Mouse (Mus musculus) CH12.LX (cell line): Measurements from ENCODE around the gene Tmem205. TPM values are rescaled to one million over a fixed set of nuclear protein-coding genes. Genes with fewer than 3 reads are reported as not detected.
A peak's percentile ranks its signal among the peaks of the same experiment; 100 is the strongest.

Experiments
- DNase-seq: peaks from one replicate; pipeline ENCODE4 v3.0.0-alpha.2; 2013; ENCODE audit errors: extremely low read depth
- H3K27ac ChIP-seq: 2 replicates; pipeline ENCODE4 v1.5.1; 2012; ENCODE audit warnings: low read depth, mild to moderate bottlenecking, control low read depth, moderate library complexity; ENCODE audit not compliant: insufficient read depth
- H3K27me3 ChIP-seq: replicated peaks from 2 replicates; pipeline ENCODE3; 2012; ENCODE audit warnings: inconsistent platforms
- H3K36me3 ChIP-seq, 2 experiments: replicated peaks in 1 of 2; 2 replicates each; pipeline versions ENCODE3 to v1.6.1; 2012; ENCODE audit warnings: inconsistent platforms in 1 of 2, low read length in 1 of 2, mild to moderate bottlenecking in 1 of 2, mixed read lengths in 1 of 2, moderate library complexity in 1 of 2; ENCODE audit not compliant: control insufficient read depth in 1 of 2, insufficient read depth in 1 of 2
- H3K4me1 ChIP-seq, 2 experiments: 2 replicates each; pipeline ENCODE4 v1.6.1; 2012; ENCODE audit warnings: inconsistent platforms in 1 of 2, moderate library complexity in 1 of 2; ENCODE audit not compliant: insufficient read depth in 2 of 2, control insufficient read depth in 1 of 2
- H3K4me2 ChIP-seq: 2 replicates; pipeline ENCODE4 v1.6.1; 2012; ENCODE audit warnings: low read depth, mild to moderate bottlenecking, control low read depth; ENCODE audit not compliant: poor library complexity, insufficient read depth, severe bottlenecking
- H3K4me3 ChIP-seq, 3 experiments: fragments of 150-350 bp in 1 of 3; sonication (generic) in 1 of 3; replicated peaks in 1 of 3; 2 replicates each; pipeline versions ENCODE3 to v1.5.1; 2011 to 2012; ENCODE audit warnings: low read depth in 2 of 3, low read length in 2 of 3, mild to moderate bottlenecking in 2 of 3, moderate library complexity in 2 of 3, control low read depth in 1 of 3, improper control_type of control experiment in 1 of 3, inconsistent platforms in 1 of 3, mixed read lengths in 1 of 3; ENCODE audit not compliant: poor library complexity in 1 of 3
- H3K79me2 ChIP-seq: replicated peaks from 2 replicates; pipeline ENCODE4 v1.6.1; 2012; ENCODE audit warnings: mild to moderate bottlenecking, moderate library complexity; ENCODE audit not compliant: control insufficient read depth, poor library complexity, insufficient read depth, severe bottlenecking; ENCODE audit errors: extremely low read depth
- H3K9ac ChIP-seq: 2 replicates; pipeline ENCODE4 v1.6.1; 2012; ENCODE audit warnings: low read depth, mild to moderate bottlenecking, control low read depth, moderate library complexity; ENCODE audit not compliant: insufficient read depth
- H3K9me3 ChIP-seq: replicated peaks from 2 replicates; pipeline ENCODE3; 2012; ENCODE audit warnings: low read length, inconsistent platforms, mixed read lengths
- CHD2 ChIP-seq: IDR thresholded peaks from 2 replicates; pipeline ENCODE4 v1.6.1; 2011; ENCODE audit warnings: low read length, improper control_type of control experiment
- CTCF ChIP-seq, 2 experiments: IDR thresholded peaks in 1 of 2; conservative IDR thresholded peaks in 1 of 2; 2 replicates each; pipeline ENCODE4 v1.5.1; 2011 to 2012; ENCODE audit warnings: low read depth in 2 of 2, low read length in 2 of 2, improper control_type of control experiment in 1 of 2, inconsistent platforms in 1 of 2, mild to moderate bottlenecking in 1 of 2, moderate library complexity in 1 of 2
- ELF1 ChIP-seq: IDR thresholded peaks from 2 replicates; pipeline ENCODE4 v1.6.1; 2014; ENCODE audit warnings: low read depth, mild to moderate bottlenecking, inconsistent platforms, low read length, improper control_type of control experiment
- EP300 ChIP-seq: IDR thresholded peaks from 2 replicates; pipeline ENCODE4 v1.6.1; 2011; ENCODE audit warnings: low read length, improper control_type of control experiment
- ETS1 ChIP-seq: conservative IDR thresholded peaks from 2 replicates; pipeline ENCODE4 v1.6.1; 2012; ENCODE audit warnings: low read depth, mild to moderate bottlenecking, inconsistent platforms, low read length, improper control_type of control experiment, moderate library complexity
- IRF4 ChIP-seq: IDR thresholded peaks from 2 replicates; pipeline ENCODE4 v1.6.1; 2014; ENCODE audit warnings: low read depth, mild to moderate bottlenecking, inconsistent platforms, low read length, improper control_type of control experiment
- KAT2A ChIP-seq: IDR thresholded peaks from 2 replicates; pipeline ENCODE4 v1.6.1; 2012; ENCODE audit warnings: low read length, improper control_type of control experiment, inconsistent platforms; ENCODE audit not compliant: insufficient replicate concordance
- MAFK ChIP-seq: IDR thresholded peaks from 2 replicates; pipeline ENCODE4 v1.6.1; 2011; ENCODE audit warnings: low read length, improper control_type of control experiment; ENCODE audit not compliant: insufficient replicate concordance
- MAX ChIP-seq: IDR thresholded peaks from 2 replicates; pipeline ENCODE4 v1.6.1; 2011; ENCODE audit warnings: low read length, improper control_type of control experiment
- MAZ ChIP-seq: IDR thresholded peaks from 2 replicates; pipeline ENCODE4 v1.6.1; 2012; ENCODE audit warnings: low read depth, mild to moderate bottlenecking, inconsistent platforms, low read length, improper control_type of control experiment, moderate library complexity
- MXI1 ChIP-seq: IDR thresholded peaks from 2 replicates; pipeline ENCODE4 v1.6.1; 2011; ENCODE audit warnings: mild to moderate bottlenecking, low read depth, low read length, improper control_type of control experiment
- MYC ChIP-seq: IDR thresholded peaks from 2 replicates; pipeline ENCODE4 v1.6.1; 2011; ENCODE audit warnings: low read depth, mild to moderate bottlenecking, improper control_type of control experiment, low read length
- NELFE ChIP-seq: IDR thresholded peaks from 2 replicates; pipeline ENCODE4 v1.6.1; 2011; ENCODE audit warnings: low read depth, low read length, improper control_type of control experiment
- NRF1 ChIP-seq: IDR thresholded peaks from 2 replicates; pipeline ENCODE4 v1.6.1; 2014; ENCODE audit warnings: low read depth, mild to moderate bottlenecking, inconsistent platforms, low read length, improper control_type of control experiment, moderate library complexity
- PAX5 ChIP-seq: IDR thresholded peaks from 2 replicates; pipeline ENCODE4 v1.6.1; 2012; ENCODE audit warnings: low read length, inconsistent platforms, mixed read lengths
- POLR2A ChIP-seq: IDR thresholded peaks from 2 replicates; pipeline ENCODE4 v1.6.1; 2011; ENCODE audit warnings: low read depth, mild to moderate bottlenecking, improper control_type of control experiment, low read length
- RAD21 ChIP-seq: IDR thresholded peaks from 2 replicates; pipeline ENCODE4 v1.6.1; 2011; ENCODE audit warnings: low read depth, mild to moderate bottlenecking, low read length, improper control_type of control experiment, moderate library complexity
- SIN3A ChIP-seq: IDR thresholded peaks from 2 replicates; pipeline ENCODE4 v1.6.1; 2012; ENCODE audit warnings: low read length, improper control_type of control experiment, inconsistent platforms
- SMC3 ChIP-seq: IDR thresholded peaks from 2 replicates; pipeline ENCODE4 v1.6.1; 2011; ENCODE audit warnings: low read depth, low read length, improper control_type of control experiment
- TBP ChIP-seq: conservative IDR thresholded peaks from 2 replicates; pipeline ENCODE4 v1.6.1; 2011; ENCODE audit warnings: low read depth, low read length, improper control_type of control experiment
- TCF12 ChIP-seq: IDR thresholded peaks from 2 replicates; pipeline ENCODE4 v1.6.1; 2014; ENCODE audit warnings: low read depth, mild to moderate bottlenecking, inconsistent platforms, low read length, improper control_type of control experiment
- USF1 ChIP-seq: IDR thresholded peaks from 2 replicates; pipeline ENCODE4 v1.6.1; 2014; ENCODE audit warnings: low read depth, mild to moderate bottlenecking, inconsistent platforms, low read length, improper control_type of control experiment
- USF2 ChIP-seq: conservative IDR thresholded peaks from 2 replicates; pipeline ENCODE4 v1.6.1; 2011; ENCODE audit warnings: low read depth, low read length, improper control_type of control experiment
- ZC3H11A ChIP-seq: IDR thresholded peaks from 2 replicates; pipeline ENCODE4 v1.6.1; 2012; ENCODE audit warnings: low read depth, mild to moderate bottlenecking, inconsistent platforms, low read length, improper control_type of control experiment
- ZKSCAN1 ChIP-seq: IDR thresholded peaks from 2 replicates; pipeline ENCODE4 v1.6.1; 2012; ENCODE audit warnings: low read depth, inconsistent platforms, low read length, improper control_type of control experiment, borderline replicate concordance
- ZNF384 ChIP-seq: IDR thresholded peaks from 2 replicates; pipeline ENCODE4 v1.6.1; 2012; ENCODE audit warnings: low read depth, low read length, improper control_type of control experiment, inconsistent platforms
- dilution Hi-C: fragments of 300-500 bp; cut with MboI; formaldehyde crosslinking; loops from 2 replicates; pipeline ENCODE4 v1.14.3; 2020; ENCODE audit warnings: low sequenced_read_pairs; ENCODE audit not compliant: extremely low pct_unique_long_range_greater_than_20kb, extremely low pct_ligation_motif_present
- in situ Hi-C: fragments of 300-500 bp; cut with MboI; formaldehyde crosslinking; loops from 3 replicates; pipeline ENCODE4 v1.14.3; 2019; ENCODE audit warnings: low sequenced_read_pairs, low pct_ligation_motif_present, low pct_unique_long_range_greater_than_20kb, mixed read lengths
- polyA plus RNA-seq: library from polyadenylated mRNA; unstranded; fragments of >175 nt; gene quantifications from 2 replicates; pipeline ENCODE4 v1.2.1, GENCODE M21; 2012; ENCODE audit warnings: low read depth; ENCODE audit not compliant: insufficient read length
- total RNA-seq, 2 experiments: library from RNA; depleted of rRNA; stranded (reverse); fragments of 300-350 nt in 1 of 2; fragments of >200 nt in 1 of 2; gene quantifications; 2 replicates each; pipeline ENCODE4 v1.2.3; 2012 to 2014

Gene Tmem205
- total and polyA plus RNA-seq, 3 experiments, result 0.87 to 2.9 (median 2.9) TPM

DNA sequence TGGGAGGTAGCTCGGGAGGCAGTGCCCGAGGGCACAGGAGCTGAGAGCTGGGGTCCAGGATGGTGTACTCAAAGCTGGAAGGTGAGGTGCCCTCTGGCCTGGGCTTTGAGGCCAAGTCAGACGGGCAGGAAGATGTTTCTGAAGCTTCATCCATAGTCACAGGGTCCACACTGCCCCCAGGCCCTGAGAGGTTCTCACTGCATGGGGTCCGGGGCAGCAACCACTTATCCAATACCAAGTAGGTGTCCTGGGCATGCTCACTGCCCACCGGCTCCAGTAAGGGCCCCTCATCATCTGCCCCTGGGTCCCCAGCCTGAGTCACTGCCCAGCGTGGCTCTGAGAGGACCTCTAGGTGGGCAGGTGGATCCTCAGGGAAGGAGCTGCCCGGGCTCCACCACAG, 31.9 kb upstream of the Tmem205 start:
- H3K27me3 ChIP-seq, result peaks cover 40% of the 10 kb centered on the region
- 0 out of 2 replicates have a peak, but pooled peaks cover 3% of the 10 kb centered on the region for H3K79me2 ChIP-seq
- H3K4me2 ChIP-seq, result no peak overlapping the region
- H3K27ac ChIP-seq, result no peak overlapping the region
- H3K4me1 ChIP-seq, result peaks cover 11 to 17% of the 10 kb centered on the region in 2 experiments
- H3K36me3 ChIP-seq, result peaks cover 3% of the 10 kb centered on the region in 2 experiments
- dilution Hi-C loops, result no loop called here
- H3K9ac ChIP-seq, result no peak overlapping the region
- DNase-seq, result no peak
- in situ Hi-C loops, result no loop called here
- TF ChIP-seq PAX5 (no peak), ETS1 (no peak), SMC3 (no peak), NRF1 (no peak)
- no peak overlapping the region for H3K4me3 ChIP-seq
- no peaks in the 10 kb centered on the region for H3K9me3 ChIP-seq

DNA sequence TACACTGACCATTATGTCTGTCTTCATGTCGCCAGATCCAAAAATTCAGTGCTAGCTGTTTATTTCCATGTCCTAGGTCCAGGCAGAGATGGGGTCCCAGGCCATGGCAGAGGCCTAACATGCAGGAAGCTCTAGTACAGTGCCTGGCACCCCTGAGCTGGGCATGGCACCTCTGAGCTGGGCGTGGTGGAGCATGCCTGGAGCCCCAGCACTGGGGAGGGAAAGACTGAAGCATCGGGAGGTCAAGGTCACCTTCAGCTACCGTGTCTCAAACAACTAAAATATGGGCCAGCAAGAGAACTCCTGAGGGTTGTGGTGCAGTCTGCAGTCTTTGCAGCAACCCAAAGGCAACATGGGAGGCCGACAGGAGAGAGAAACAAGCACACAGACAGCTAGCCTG, 31.0 kb upstream of the Tmem205 start:
- no peak overlapping the region for H3K4me2 ChIP-seq

GRCm38 (mm10) chr9:21955570-21956281, 28.4 kb upstream of the Tmem205 start, which contains the start of gene Swsap1:
Gene Swsap1 (plus strand): TSS chr9:21955755.
- peak; percentile 98 for DNase-seq
- Histone ChIP-seq H3K4me1 (peaks cover 2 to 10% of the 10 kb centered on the region in 2 experiments; a peak in 3 of 4 replicates), H3K4me3 (peak within 1 kb of the TSS; percentile 59 to 79 (median 77)), H3K36me3 (peaks cover 3% of the 10 kb centered on the region in 2 experiments), H3K79me2 (0 out of 2 replicates have a peak, but pooled peaks cover 3% of the 10 kb centered on the region), H3K9ac (peak within 1 kb of the TSS; percentile 89), H3K27ac (peak within 1 kb of the TSS; percentile 84), H3K4me2 (peak within 1 kb of the TSS; percentile 88), H3K9me3 (peaks cover 3% of the 10 kb centered on the region), H3K27me3 (peaks cover 6% of the 10 kb centered on the region)
- in situ Hi-C loops, result no loop called here
- dilution Hi-C loops, result no loop called here
- TF ChIP-seq PAX5 (no peak), USF1 (no peak), MYC (0 out of 2 replicates have a peak, but pooled peaks have one; percentile 42), ZNF384 (no peak), SIN3A (no peak; the same call in 1 of the 2 replicates), TBP (peak; percentile 73; the same call in 1 of the 2 replicates), NELFE (peak; percentile 45), EP300 (no peak), KAT2A (no peak), ELF1 (peak; percentile 77), MXI1 (peak; percentile 65; the same call in 1 of the 2 replicates), ETS1 (no peak), ZKSCAN1 (no peak), POLR2A (peak; percentile 84), TCF12 (peak; percentile 61; the same call in 1 of the 2 replicates), SMC3 (no peak)

More for the DNA sequence above, 31.0 kb upstream of the Tmem205 start:
- H3K9ac ChIP-seq, result no peak overlapping the region
- DNase-seq, result no peak
- H3K4me3 ChIP-seq, result no peak overlapping the region
- no peak overlapping the region for H3K27ac ChIP-seq
- peaks cover 33% of the 10 kb centered on the region for H3K27me3 ChIP-seq
- dilution Hi-C loops (no loop called here), in situ Hi-C loops (no loop called here)
- H3K79me2 ChIP-seq, result 0 out of 2 replicates have a peak, but pooled peaks cover 3% of the 10 kb centered on the region
- TF ChIP-seq MAFK (no peak), CTCF (conservative IDR thresholded peaks at IDR 0.05 in 1 of 2, IDR thresholded peaks at IDR 0.05 in 1 of 2; ENCODE audit: low read depth in 2 of 2, low read length in 2 of 2) (no peak), NRF1 (no peak), USF2 (no peak), IRF4 (no peak), SMC3 (no peak), EP300 (no peak), RAD21 (no peak), MAX (no peak), MAZ (no peak), MXI1 (no peak), CHD2 (no peak), PAX5 (no peak), SIN3A (no peak), ZC3H11A (no peak), ELF1 (no peak), TCF12 (no peak), KAT2A (no peak), POLR2A (no peak)
- peaks cover 3% of the 10 kb centered on the region in 2 experiments for H3K36me3 ChIP-seq
- H3K4me1 ChIP-seq, result peaks cover 11 to 17% of the 10 kb centered on the region in 2 experiments
- H3K9me3 ChIP-seq, result no peaks in the 10 kb centered on the region
